In genomic region chr2:57356222-57356822, GRCm38 (mm10) we compare ENCODE assay signal across 21 mouse cellular contexts.
A peak's percentile ranks its signal among the peaks of the same experiment; 100 is the strongest.
DNase-seq lines count a peak whose midpoint lies in the region; TF ChIP-seq lines count a peak whose summit lies in the region.
"Had no signal": no experiment of that assay in that cellular context is flagged by ENCODE, and none has a peak within 500 bp of the region (broad histone marks: within the 10 kb centered on the region; RNA-seq: fewer than 3 reads in every experiment).

No protein-coding gene starts in this region.

- H3K27ac ChIP-seq in thymus, adult 2 months (ENCODE audit: control insufficient read depth, insufficient read depth, low read length): no peak overlapping the region; the same call in 1 of the 2 replicates
- H3K27ac ChIP-seq: embryonic facial prominence, embryonic 13.5 days; hindbrain, embryonic 13.5 days; limb, embryonic 13.5 days had no signal

- H3K36me3 ChIP-seq in thymus, adult 2 months (ENCODE audit: control insufficient read depth, insufficient read depth, low read length): no peaks in the 10 kb centered on the region
- H3K36me3 ChIP-seq in megakaryocyte, embryonic 14.5 days (replicated peaks; ENCODE audit: low read length): peaks cover 90% of the 10 kb centered on the region
- H3K36me3 ChIP-seq: embryonic facial prominence, embryonic 13.5 days; hindbrain, embryonic 13.5 days had no signal

- H3K27me3 ChIP-seq in thymus, adult 2 months (ENCODE audit: control insufficient read depth, insufficient read depth, low read length): no peaks in the 10 kb centered on the region
- no peaks in the 10 kb centered on the region for H3K27me3 ChIP-seq in megakaryocyte, embryonic 14.5 days (replicated peaks)
- H3K27me3 ChIP-seq: embryonic facial prominence, embryonic 13.5 days; hindbrain, embryonic 13.5 days; limb, embryonic 13.5 days; Patski had no signal

- TF ChIP-seq POLR2A in thymus, adult 2 months (IDR thresholded peaks at IDR 0.05; ENCODE audit: control insufficient read depth, extremely low read depth, insufficient read depth, low read length, poor library complexity): no peak

- no peaks in the 10 kb centered on the region for H3K9me3 ChIP-seq in megakaryocyte, embryonic 14.5 days
- H3K9me3 ChIP-seq: embryonic facial prominence, embryonic 13.5 days; hindbrain, embryonic 13.5 days; limb, embryonic 13.5 days had no signal

- TF ChIP-seq CTCF in thymus, adult 2 months (IDR thresholded peaks at IDR 0.05; ENCODE audit: borderline replicate concordance, control insufficient read depth, extremely low read depth, insufficient read depth, low read length, poor library complexity): no peak

- peaks cover 3% of the 10 kb centered on the region for H3K4me1 ChIP-seq in thymus, adult 2 months (replicated peaks; ENCODE audit: control insufficient read depth, insufficient read depth, low read length)
- peaks cover 9% of the 10 kb centered on the region for H3K4me1 ChIP-seq in megakaryocyte, embryonic 14.5 days
- H3K4me1 ChIP-seq: embryonic facial prominence, embryonic 13.5 days; hindbrain, embryonic 13.5 days; limb, embryonic 13.5 days had no signal

- 32% methylated on average over 12 of the region's 12 CpGs for WGBS in thymus, adult 2 months

- 0 out of 2 replicates have a peak overlapping the region, but pooled peaks have one; percentile 5 for H3K4me3 ChIP-seq in thymus, adult 2 months (ENCODE audit: control insufficient read depth, insufficient read depth, low read length)
- peak overlapping the region; percentile 33 for H3K4me3 ChIP-seq in megakaryocyte, embryonic 14.5 days (replicated peaks)
- H3K4me3 ChIP-seq: embryonic facial prominence, embryonic 13.5 days; hindbrain, embryonic 13.5 days; limb, embryonic 13.5 days had no signal

- peak; percentile 6 for DNase-seq in thymus, adult 2 months
- DNase-seq in thymus, postnatal 0 days (ENCODE audit: low spot score): no peak
- DNase-seq in ZHBTc4 (ENCODE audit: low read depth, low spot score): peak; percentile 10
- DNase-seq in thymus, postnatal 4 days: peak; percentile 19
- no peak for DNase-seq in frontal cortex, adult 2 months (ENCODE audit: extremely low spot score in 1 of 2, low spot score in 1 of 2)
- DNase-seq in lung, postnatal 4 days: no peak
- DNase-seq in spleen, postnatal 14 days (ENCODE audit: low spot score in 2 of 2): no peak
- DNase-seq: adrenal gland, adult 2 months; cerebellum, adult 11-12 months; gastrocnemius, postnatal 10 days; kidney, adult 11 months; kidney, postnatal 14 days; layer of hippocampus, adult 9-11 months; liver, postnatal 0 days; midbrain, embryonic 14.5 days; retina, postnatal 1 day had no signal

Comparison
In these comparisons a context has a peak if more than half of its experiments do, and no peak if none do; other contexts are left out.
1. DNase-seq: peak in thymus, adult 2 months (single experiment), ZHBTc4 (single experiment) and thymus, postnatal 4 days (single experiment); none in thymus, postnatal 0 days (single experiment), frontal cortex, adult 2 months (0 of 2), lung, postnatal 4 days (0 of 2) and spleen, postnatal 14 days (0 of 2).